Mouse (Mus musculus) monocyte, adult 59 days (primary cell): ENCODE measurements around the gene Chpf. TPM values are rescaled to one million over a fixed set of nuclear protein-coding genes. Genes with fewer than 3 reads are reported as not detected.

Experiments used
- total RNA-seq, 2 experiments: library from RNA; stranded (reverse); gene quantifications; one replicate each; pipeline ENCODE4 v1.2.4; 2023

Gene Chpf
- 1 to 10 TPM; 2.8 to 3.0 TPM for total RNA-seq

GRCm38 (mm10) chr1:75478916-75479634 is at the start of gene Chpf, which contains the start of gene Tmem198:
Gene Chpf, minus strand, starts transcription at chr1:75479307.
Gene Tmem198, plus strand, starts transcription at chr1:75479532.

GRCm38 (mm10) chr1:75521321-75522031 is 42.4 kb upstream of the Chpf start, which contains the start of gene Stk11ip:
Gene Stk11ip, plus strand, starts transcription at chr1:75521529.

GRCm38 (mm10) chr1:75507006-75507405 is 27.9 kb upstream of the Chpf start, which contains the start of gene Inha:
Gene Inha, plus strand, starts transcription at chr1:75507077.

DNA sequence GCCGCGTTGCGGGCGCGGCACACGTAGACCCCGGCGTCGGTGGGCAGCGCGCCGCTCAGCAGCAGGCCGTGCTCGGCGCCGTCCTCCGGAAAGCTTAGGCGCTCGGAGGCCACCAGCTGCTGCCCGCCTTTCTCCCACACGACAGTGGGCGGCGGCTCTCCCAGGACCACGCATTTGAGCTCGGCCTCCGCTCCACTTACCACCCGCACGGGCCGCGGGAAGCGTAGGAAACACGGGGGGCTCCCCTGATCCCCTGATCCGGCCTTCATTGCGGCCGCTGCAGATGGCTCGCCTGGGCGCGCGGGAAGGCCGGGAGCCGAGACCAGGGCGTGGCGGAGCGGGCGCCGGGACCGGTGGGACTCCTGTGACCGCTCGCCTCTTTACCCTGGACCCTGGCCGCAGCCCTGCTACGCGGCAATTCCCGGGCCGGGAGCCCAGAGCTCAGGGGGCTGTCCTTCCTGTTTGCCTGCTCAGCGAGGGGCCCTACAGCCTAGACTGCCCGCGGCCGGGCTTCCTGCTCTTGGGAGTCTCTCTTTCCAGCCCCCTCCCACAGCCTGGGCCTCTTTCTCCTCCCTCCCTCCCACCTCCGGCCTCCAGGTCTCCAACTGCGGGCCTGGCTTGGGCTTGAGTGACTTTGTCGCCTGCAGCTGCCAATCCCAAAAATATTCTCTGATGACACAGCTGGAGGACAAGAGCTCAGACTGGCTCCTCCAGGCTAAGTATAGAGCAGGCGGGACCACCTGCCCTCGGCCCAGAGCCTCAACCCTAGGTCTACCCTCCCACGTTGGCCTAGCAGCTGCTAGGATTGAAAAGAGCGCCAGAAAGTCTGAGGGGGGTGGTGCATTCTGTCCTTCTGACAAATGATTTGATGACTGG is 27.1 kb upstream of the Chpf start, which contains the start of gene Obsl1:
Obsl1 (minus strand) TSS at position 497 of the 876 bp plus-strand sequence.

GRCm38 (mm10) chr1:75450314-75451005 is 28.6 kb downstream of the Chpf start, which contains the start of gene Asic4:
Gene Asic4, plus strand, starts transcription at chr1:75450436.

DNA sequence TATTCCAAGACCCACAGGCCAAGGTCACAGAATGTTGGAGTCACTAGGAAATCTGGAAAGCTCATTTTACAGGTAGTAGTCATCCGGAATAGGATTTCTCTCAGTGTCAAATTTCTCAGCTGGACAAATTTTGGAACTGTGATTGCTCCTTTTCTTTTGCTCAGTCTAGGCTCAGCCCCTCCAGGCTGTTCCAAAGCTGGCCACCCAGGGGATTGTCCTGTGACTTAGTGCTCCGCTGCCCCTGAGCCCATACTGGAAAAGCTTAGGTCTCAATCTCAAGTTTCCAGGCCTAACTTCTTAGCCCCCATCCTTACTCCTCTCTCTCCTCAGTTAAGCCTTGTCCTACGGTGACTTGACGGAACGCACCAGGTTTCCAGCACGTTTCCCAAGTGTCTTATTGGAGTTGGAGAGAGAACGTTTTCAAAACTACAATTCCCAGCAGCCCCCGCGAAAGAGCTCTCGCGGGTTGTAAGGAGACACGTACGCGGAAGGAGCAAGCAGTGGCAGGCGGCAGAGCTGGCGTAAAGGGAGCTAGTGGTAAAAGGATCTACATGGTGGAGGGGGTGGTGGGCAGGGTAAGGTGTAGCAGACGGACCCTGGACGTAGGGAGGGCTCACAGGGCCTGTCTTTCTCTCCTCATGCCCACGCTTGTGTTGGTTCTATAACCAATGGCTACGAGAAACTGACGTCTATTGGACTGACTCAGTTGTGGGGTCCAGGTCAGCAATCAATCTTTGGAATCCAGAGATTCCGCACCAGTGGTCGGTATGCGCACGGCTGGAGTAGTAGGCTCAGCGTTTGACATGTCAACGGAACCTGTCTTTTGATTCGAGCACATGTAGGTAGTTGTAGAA is 43.4 kb downstream of the Chpf start, which contains the start of gene Gmppa:
Gmppa (plus strand) TSS at position 456 of the 854 bp plus-strand sequence.

Other genes with a start within 250 kb of the Chpf start
- not detected for gene A630095N17Rik, start 247.2 kb downstream of the Chpf start, total RNA-seq
- 10 to 100 TPM; 16.5 to 20.4 TPM for gene Dnajb2, start 242.9 kb downstream of the Chpf start, total RNA-seq
- not detected for gene Ptprn, start 214.8 kb downstream of the Chpf start, total RNA-seq
- not detected for gene Resp18, start 200.9 kb downstream of the Chpf start, total RNA-seq
- 10 to 100 TPM; 39.5 to 46.6 TPM for gene Dnpep, start 161.3 kb downstream of the Chpf start, total RNA-seq
- gene Des, start 119.0 kb downstream of the Chpf start, total RNA-seq = under 1 TPM in 1 of 2 experiments, not detected in 1; 0.42 TPM
- not detected for gene Speg, start 104.0 kb downstream of the Chpf start, total RNA-seq
- gene Gmppa, start 43.4 kb downstream of the Chpf start, total RNA-seq = 10 to 100 TPM; 70.8 to 74.7 TPM
- not detected for gene Asic4, start 28.9 kb downstream of the Chpf start, total RNA-seq
- under 1 TPM in 1 of 2 experiments, not detected in 1; 0.29 TPM for gene Tmem198, start 225 bp upstream of the Chpf start, total RNA-seq
- gene Obsl1, start 27.1 kb upstream of the Chpf start, total RNA-seq = not detected
- not detected for gene Inha, start 27.8 kb upstream of the Chpf start, total RNA-seq
- 10 to 100 TPM; 68.5 to 73.7 TPM for gene Stk11ip, start 42.2 kb upstream of the Chpf start, total RNA-seq
- under 1 TPM in 1 of 2 experiments, not detected in 1; 0.94 TPM for gene Slc4a3, start 67.0 kb upstream of the Chpf start, total RNA-seq